Mouse (Mus musculus) left cerebral cortex, adult 2 months (tissue): ENCODE measurements around the gene Fadd. TPM values are rescaled to one million over a fixed set of nuclear protein-coding genes. Genes with fewer than 3 reads are reported as not detected.

Experiments
- DNase-seq, 2 experiments: peaks; one replicate each; pipeline ENCODE4 v3.0.0; 2021 to 2022; ENCODE audit warnings: low spot score in 2 of 2, mixed read lengths in 1 of 2; ENCODE audit errors: extremely low spot score in 1 of 2
- H3K27ac ChIP-seq: fragments of 200-600 bp; 2 replicates; pipeline ENCODE4 v1.8.1; 2022
- H3K4me3 ChIP-seq: fragments of 200-600 bp; 2 replicates; pipeline ENCODE4 v1.8.1; 2022
- CTCF ChIP-seq: fragments of 200-600 bp; IDR thresholded peaks from 2 replicates; pipeline ENCODE4 v1.8.1; 2022; ENCODE audit warnings: antibody characterized with exemption, mild to moderate bottlenecking, moderate library complexity
- intact Hi-C: fragments of 180-260 bp; cut with DNase I; formaldehyde crosslinking; loops from one replicate; pipeline ENCODE4 v1.15.1; 2025
- total RNA-seq, 2 experiments: library from RNA; stranded (reverse); gene quantifications; 2 replicates each; pipeline ENCODE4 v1.2.3; 2021

Fadd gene
- total RNA-seq, 2 experiments from 2014 or later: 2.1 to 2.3 TPM

- no peak for DNase-seq
- Histone ChIP-seq H3K27ac (no peak overlapping the region), H3K4me3 (no peak overlapping the region)
- TF ChIP-seq CTCF: no peak
- intact Hi-C loops: no loop called here
Observed at GRCm38 (mm10) chr7:144569428-144569827, 12.8 kb downstream of the Fadd start.

GRCm38 (mm10) chr7:144568091-144568490 lies 14.2 kb downstream of the Fadd start:
- no peak for DNase-seq
- H3K27ac ChIP-seq: no peak overlapping the region
- intact Hi-C loops: no loop called here
- no peak for TF ChIP-seq CTCF
- H3K4me3 ChIP-seq: no peak overlapping the region

- no peak for TF ChIP-seq CTCF
- DNase-seq: no peak
- no peak overlapping the region for H3K4me3 ChIP-seq
- intact Hi-C loops: no loop called here
- no peak overlapping the region for H3K27ac ChIP-seq
Observed at GRCm38 (mm10) chr7:144566921-144567682, 15.2 kb downstream of the Fadd start.

- H3K4me3 ChIP-seq: no peak overlapping the region
- DNase-seq: no peak
- no peak overlapping the region for H3K27ac ChIP-seq
- no peak for TF ChIP-seq CTCF
- intact Hi-C loops: no loop called here
Observed at GRCm38 (mm10) chr7:144563456-144564155, 18.7 kb downstream of the Fadd start.

GRCm38 (mm10) chr7:144562016-144562415 lies 20.2 kb downstream of the Fadd start:
- H3K27ac ChIP-seq: no peak overlapping the region
- intact Hi-C loops: no loop called here
- no peak for TF ChIP-seq CTCF
- no peak for DNase-seq
- no peak overlapping the region for H3K4me3 ChIP-seq

GRCm38 (mm10) chr7:144560594-144560993 lies 21.7 kb downstream of the Fadd start:
- TF ChIP-seq CTCF: no peak
- no peak for DNase-seq

GRCm38 (mm10) chr7:144558552-144558951 lies 23.7 kb downstream of the Fadd start:
- no peak for DNase-seq
- intact Hi-C loops: loop anchor here (10.0 kb wide), 2 partner anchors 344 to 734 kb away; partner anchors contain the start of genes Dhcr7 and Nadsyn1
- H3K4me3 ChIP-seq: no peak overlapping the region
- H3K27ac ChIP-seq: no peak overlapping the region
- no peak; the same call in 1 of the 2 replicates for TF ChIP-seq CTCF

More at GRCm38 (mm10) chr7:144560594-144560993, 21.7 kb downstream of the Fadd start:
- intact Hi-C loops: no loop called here
- no peak overlapping the region for H3K4me3 ChIP-seq
- no peak overlapping the region for H3K27ac ChIP-seq

GRCm38 (mm10) chr7:144554123-144554472 lies 28.2 kb downstream of the Fadd start:
- Histone ChIP-seq H3K4me3 (peak overlapping the region; percentile 66), H3K27ac (peak overlapping the region; percentile 79)
- intact Hi-C loops: loop anchor here (10.0 kb wide), 2 partner anchors 339 to 729 kb away; partner anchors contain the start of genes Dhcr7 and Nadsyn1
- no peak for TF ChIP-seq CTCF
- DNase-seq: no peak

GRCm38 (mm10) chr7:144553237-144554122 lies 28.8 kb downstream of the Fadd start, which contains the start of gene Ppfia1:
Gene Ppfia1 (minus strand): TSS chr7:144553729.
- peak within 1 kb of the TSS; percentile 79 for H3K27ac ChIP-seq
- TF ChIP-seq CTCF: no peak
- peak; percentile 99 for DNase-seq
- H3K4me3 ChIP-seq: peak within 1 kb of the TSS; percentile 66
- intact Hi-C loops: loop anchor here (2.0 to 10.0 kb wide), 3 partner anchors 29 to 729 kb away; partner anchors contain the start of genes Dhcr7, Fadd and Nadsyn1

GRCm38 (mm10) chr7:144552274-144552673 lies 30.0 kb downstream of the Fadd start:
- TF ChIP-seq CTCF: no peak
- H3K4me3 ChIP-seq: peak overlapping the region; percentile 60; the same call in 1 of the 2 replicates
- intact Hi-C loops: loop anchor here (2.0 to 10.0 kb wide), 3 partner anchors 31 to 727 kb away; partner anchors contain the start of genes Dhcr7, Fadd and Nadsyn1
- no peak for DNase-seq
- H3K27ac ChIP-seq: no peak overlapping the region

GRCm38 (mm10) chr7:144550811-144551210 lies 31.5 kb downstream of the Fadd start:
- DNase-seq: no peak
- Histone ChIP-seq H3K27ac (no peak overlapping the region), H3K4me3 (no peak overlapping the region)
- intact Hi-C loops: loop anchor here (10.0 kb wide), 2 partner anchors 336 to 726 kb away; partner anchors contain the start of genes Dhcr7 and Nadsyn1
- no peak for TF ChIP-seq CTCF
